Mouse (Mus musculus) embryonic facial prominence, embryonic 10.5 days (tissue): ENCODE measurements at regions not wholly inside any gene's neighbourhood (a gene's known extent, or its start where the extent isn't known, plus 50 kb on each side); places are given as distances from the start of the nearest gene placed in this dataset.

Experiments
- DNase-seq: peaks from one replicate; pipeline ENCODE4 v3.0.0-alpha.2; 2017; ENCODE audit warnings: low spot score
- H3K27ac ChIP-seq: fragments of 300-500 bp; sonication (generic); replicated peaks from 2 replicates; pipeline ENCODE4 v1.5.1; 2016; ENCODE audit warnings: mild to moderate bottlenecking
- H3K27me3 ChIP-seq: fragments of 300-500 bp; sonication (generic); replicated peaks from 2 replicates; pipeline ENCODE4 v1.6.1; 2016; ENCODE audit warnings: low read depth, mild to moderate bottlenecking; ENCODE audit not compliant: poor library complexity, severe bottlenecking
- H3K36me3 ChIP-seq: fragments of 300-500 bp; sonication (generic); replicated peaks from 2 replicates; pipeline ENCODE4 v1.6.1; 2016; ENCODE audit warnings: mild to moderate bottlenecking, moderate library complexity
- H3K4me1 ChIP-seq: fragments of 300-500 bp; sonication (generic); 2 replicates; pipeline ENCODE4 v1.6.1; 2016
- H3K4me3 ChIP-seq: fragments of 300-500 bp; sonication (generic); 2 replicates; pipeline ENCODE4 v1.5.1; 2016; ENCODE audit warnings: mild to moderate bottlenecking, moderate library complexity
- H3K9me3 ChIP-seq: fragments of 300-500 bp; sonication (generic); 2 replicates; pipeline ENCODE4 v1.6.1; 2016; ENCODE audit warnings: mild to moderate bottlenecking
- WGBS: fragments of 180-500 bp; shearing (Covaris S2); methylation state at CpG from one replicate; pipeline ENCODE4 v1.1.7; 2016; 5-methylcytosine and 5-hydroxymethylcytosine counted together

GRCm38 (mm10) chr8:92427801-92428200, 70.4 kb downstream of the Irx5 start:
- H3K9me3 ChIP-seq = no peaks in the 10 kb centered on the region
- H3K36me3 ChIP-seq = no peaks in the 10 kb centered on the region
- no peak for DNase-seq
- no peak overlapping the region for H3K27ac ChIP-seq
- H3K27me3 ChIP-seq = peaks cover 5% of the 10 kb centered on the region; the same call in 1 of the 2 replicates
- H3K4me3 ChIP-seq = no peak overlapping the region
- WGBS = 80% methylated on average over 9 of the region's 9 CpGs
- H3K4me1 ChIP-seq = no peaks in the 10 kb centered on the region

GRCm38 (mm10) chr8:92437075-92437663, 79.7 kb downstream of the Irx5 start:
- Histone ChIP-seq H3K4me3 (no peak overlapping the region), H3K4me1 (peaks cover 7% of the 10 kb centered on the region; the same call in 1 of the 2 replicates), H3K27ac (no peak overlapping the region), H3K27me3 (peaks cover 25% of the 10 kb centered on the region), H3K9me3 (no peaks in the 10 kb centered on the region), H3K36me3 (no peaks in the 10 kb centered on the region)
- no peak for DNase-seq
- WGBS = 71% methylated on average over 15 of the region's 15 CpGs

- no peak overlapping the region for H3K27ac ChIP-seq
- H3K27me3 ChIP-seq = peaks cover 28% of the 10 kb centered on the region
- no peak for DNase-seq
- WGBS = 39% methylated on average over 9 of the region's 9 CpGs
- H3K4me1 ChIP-seq = peaks cover 7% of the 10 kb centered on the region; the same call in 1 of the 2 replicates
- no peaks in the 10 kb centered on the region for H3K36me3 ChIP-seq
- no peak overlapping the region for H3K4me3 ChIP-seq
- H3K9me3 ChIP-seq = no peaks in the 10 kb centered on the region
These were observed 80.9 kb downstream of the Irx5 start for GRCm38 (mm10) chr8:92438294-92438693.

- no peak overlapping the region for H3K27ac ChIP-seq
- peaks cover 33% of the 10 kb centered on the region for H3K27me3 ChIP-seq
- DNase-seq = no peak
- H3K9me3 ChIP-seq = no peaks in the 10 kb centered on the region
- 69% methylated on average over 9 of the region's 9 CpGs for WGBS
- H3K36me3 ChIP-seq = no peaks in the 10 kb centered on the region
- no peak overlapping the region for H3K4me3 ChIP-seq
- H3K4me1 ChIP-seq = peaks cover 13% of the 10 kb centered on the region
These were observed 82.5 kb downstream of the Irx5 start for GRCm38 (mm10) chr8:92439713-92440436.

GRCm38 (mm10) chr8:92442086-92442485, 84.7 kb downstream of the Irx5 start:
- Histone ChIP-seq H3K36me3 (no peaks in the 10 kb centered on the region), H3K4me3 (no peak overlapping the region), H3K4me1 (peaks cover 12% of the 10 kb centered on the region), H3K27me3 (peaks cover 36% of the 10 kb centered on the region), H3K27ac (no peak overlapping the region), H3K9me3 (no peaks in the 10 kb centered on the region)
- no peak for DNase-seq
- 85% methylated on average over 6 of the region's 6 CpGs for WGBS

GRCm38 (mm10) chr8:92459291-92459690, 101.9 kb downstream of the Irx5 start:
- Histone ChIP-seq H3K4me3 (no peak overlapping the region), H3K27ac (no peak overlapping the region), H3K36me3 (no peaks in the 10 kb centered on the region), H3K4me1 (peaks cover 16% of the 10 kb centered on the region), H3K9me3 (0 out of 2 replicates have a peak, but pooled peaks cover 2% of the 10 kb centered on the region), H3K27me3 (peaks cover 78% of the 10 kb centered on the region)
- WGBS = 87% methylated on average over 5 of the region's 5 CpGs
- DNase-seq = no peak

GRCm38 (mm10) chr8:92460129-92460953, 102.9 kb downstream of the Irx5 start:
- under 1% methylated on average over 93 of the region's 93 CpGs for WGBS
- no peaks in the 10 kb centered on the region for H3K36me3 ChIP-seq
- peaks cover 11% of the 10 kb centered on the region for H3K4me1 ChIP-seq
- peak; percentile 80 for DNase-seq
- peaks cover 85% of the 10 kb centered on the region for H3K27me3 ChIP-seq
- peak overlapping the region; percentile 76 for H3K4me3 ChIP-seq
- H3K27ac ChIP-seq = peak overlapping the region; percentile 81
- H3K9me3 ChIP-seq = 0 out of 2 replicates have a peak, but pooled peaks cover 2% of the 10 kb centered on the region

GRCm38 (mm10) chr8:92469141-92470000, 111.9 kb downstream of the Irx5 start:
- Histone ChIP-seq H3K27ac (peak overlapping the region; percentile 61), H3K4me3 (no peak overlapping the region), H3K27me3 (peaks cover 55% of the 10 kb centered on the region), H3K9me3 (no peaks in the 10 kb centered on the region), H3K36me3 (no peaks in the 10 kb centered on the region), H3K4me1 (peaks cover 17% of the 10 kb centered on the region)
- 34% methylated on average over 19 of the region's 19 CpGs for WGBS
- peak; percentile 30 for DNase-seq

- WGBS = 75% methylated on average over 7 of the region's 7 CpGs
These were observed 114.8 kb downstream of the Irx5 start for GRCm38 (mm10) chr8:92472257-92472656.

GRCm38 (mm10) chr8:92472817-92473216, 115.4 kb downstream of the Irx5 start:
- DNase-seq = no peak
- H3K27ac ChIP-seq = no peak overlapping the region

More at GRCm38 (mm10) chr8:92472257-92472656, 114.8 kb downstream of the Irx5 start:
- H3K9me3 ChIP-seq = no peaks in the 10 kb centered on the region
- H3K4me3 ChIP-seq = no peak overlapping the region
- peaks cover 36% of the 10 kb centered on the region for H3K27me3 ChIP-seq
- no peak for DNase-seq
- no peak overlapping the region for H3K27ac ChIP-seq
- H3K36me3 ChIP-seq = no peaks in the 10 kb centered on the region
- H3K4me1 ChIP-seq = peaks cover 21% of the 10 kb centered on the region

GRCm38 (mm10) chr8:92482393-92482792, 125.0 kb downstream of the Irx5 start:
- H3K4me1 ChIP-seq = peaks cover 10% of the 10 kb centered on the region
- 77% methylated on average over 5 of the region's 5 CpGs for WGBS
- peaks cover 4% of the 10 kb centered on the region for H3K27me3 ChIP-seq
- no peak for DNase-seq
- H3K36me3 ChIP-seq = no peaks in the 10 kb centered on the region
- H3K9me3 ChIP-seq = no peaks in the 10 kb centered on the region
- H3K27ac ChIP-seq = no peak overlapping the region
- H3K4me3 ChIP-seq = no peak overlapping the region

More at GRCm38 (mm10) chr8:92472817-92473216, 115.4 kb downstream of the Irx5 start:
- Histone ChIP-seq H3K27me3 (peaks cover 30% of the 10 kb centered on the region), H3K36me3 (no peaks in the 10 kb centered on the region), H3K4me3 (no peak overlapping the region), H3K9me3 (no peaks in the 10 kb centered on the region), H3K4me1 (peaks cover 21% of the 10 kb centered on the region)
- WGBS = 66% methylated on average over 3 of the region's 3 CpGs
